Mouse (Mus musculus) midbrain, embryonic 12.5 days (tissue): ENCODE measurements at regions not wholly inside any gene's neighbourhood (a gene's known extent, or its start where the extent isn't known, plus 50 kb on each side); places are given as distances from the start of the nearest gene placed in this dataset.
A peak's percentile ranks its signal among the peaks of the same experiment; 100 is the strongest.

Experiments
- ATAC-seq: fragments of 200-750 bp; cut with Nextera tagmentation; 2 replicates; pipeline ENCODE4 v1.8.0; 2017; ENCODE audit warnings: low read depth, moderate TSS enrichment, moderate library complexity; ENCODE audit not compliant: low FRiP score
- H3K27ac ChIP-seq: fragments of 300-500 bp; sonication (generic); replicated peaks from 2 replicates; pipeline ENCODE4 v1.5.1; 2016; ENCODE audit warnings: mild to moderate bottlenecking
- H3K27me3 ChIP-seq: fragments of 300-500 bp; sonication (generic); 2 replicates; pipeline ENCODE4 v1.6.1; 2016; ENCODE audit warnings: mild to moderate bottlenecking
- H3K36me3 ChIP-seq: fragments of 300-500 bp; sonication (generic); 2 replicates; pipeline ENCODE4 v1.6.1; 2016
- H3K4me1 ChIP-seq: fragments of 300-500 bp; sonication (generic); 2 replicates; pipeline ENCODE4 v1.6.1; 2016
- H3K4me2 ChIP-seq: fragments of 300-500 bp; sonication (generic); replicated peaks from 2 replicates; pipeline ENCODE4 v1.6.1; 2016; ENCODE audit warnings: mild to moderate bottlenecking, moderate library complexity
- H3K4me3 ChIP-seq: fragments of 300-500 bp; sonication (generic); 2 replicates; pipeline ENCODE4 v1.5.1; 2016; ENCODE audit warnings: mild to moderate bottlenecking
- H3K9ac ChIP-seq: fragments of 300-500 bp; sonication (generic); replicated peaks from 2 replicates; pipeline ENCODE4 v1.6.1; 2016; ENCODE audit warnings: mild to moderate bottlenecking, moderate library complexity
- H3K9me3 ChIP-seq: fragments of 300-500 bp; sonication (generic); 2 replicates; pipeline ENCODE4 v1.6.1; 2016; ENCODE audit warnings: mild to moderate bottlenecking
- WGBS: fragments of 180-500 bp; shearing (Covaris S2); methylation state at CpG from one replicate; pipeline ENCODE4 v1.1.7; 2016; 5-methylcytosine and 5-hydroxymethylcytosine counted together

- 94% methylated on average over 4 of the region's 4 CpGs for WGBS
- Histone ChIP-seq H3K4me2 (no peak overlapping the region), H3K9me3 (no peaks in the 10 kb centered on the region), H3K27me3 (no peaks in the 10 kb centered on the region), H3K4me3 (no peak overlapping the region), H3K4me1 (no peaks in the 10 kb centered on the region), H3K27ac (no peak overlapping the region), H3K36me3 (no peaks in the 10 kb centered on the region), H3K9ac (no peak overlapping the region)
- no peak for ATAC-seq
Measured at GRCm38 (mm10) chr5:85677872-85678271, 387.5 kb downstream of the Cenpc1 start.

- no peaks in the 10 kb centered on the region for H3K36me3 ChIP-seq
- WGBS: 86% methylated on average over 1 of the region's 1 CpGs
Measured at GRCm38 (mm10) chr5:85671121-85671520, 394.3 kb downstream of the Cenpc1 start.

GRCm38 (mm10) chr5:85661487-85661886 is 403.9 kb downstream of the Cenpc1 start:
- Histone ChIP-seq H3K4me2 (no peak overlapping the region), H3K9me3 (no peaks in the 10 kb centered on the region), H3K27me3 (no peaks in the 10 kb centered on the region), H3K4me3 (no peak overlapping the region), H3K4me1 (no peaks in the 10 kb centered on the region), H3K27ac (no peak overlapping the region), H3K9ac (no peak overlapping the region), H3K36me3 (no peaks in the 10 kb centered on the region)
- 70% methylated on average over 5 of the region's 5 CpGs for WGBS
- ATAC-seq: no peak

More at GRCm38 (mm10) chr5:85671121-85671520, 394.3 kb downstream of the Cenpc1 start:
- no peaks in the 10 kb centered on the region for H3K27me3 ChIP-seq
- no peaks in the 10 kb centered on the region for H3K9me3 ChIP-seq
- no peak overlapping the region for H3K27ac ChIP-seq
- H3K4me3 ChIP-seq: no peak overlapping the region
- H3K4me1 ChIP-seq: no peaks in the 10 kb centered on the region
- no peak for ATAC-seq
- H3K9ac ChIP-seq: no peak overlapping the region
- H3K4me2 ChIP-seq: no peak overlapping the region

- H3K27ac ChIP-seq: no peak overlapping the region
- WGBS: 51% methylated on average over 2 of the region's 2 CpGs
- no peaks in the 10 kb centered on the region for H3K4me1 ChIP-seq
- H3K36me3 ChIP-seq: no peaks in the 10 kb centered on the region
- H3K9ac ChIP-seq: no peak overlapping the region
- no peak overlapping the region for H3K4me3 ChIP-seq
- no peaks in the 10 kb centered on the region for H3K27me3 ChIP-seq
- peak; percentile 59; the same call in 1 of the 2 replicates for ATAC-seq
- H3K9me3 ChIP-seq: no peaks in the 10 kb centered on the region
- no peak overlapping the region for H3K4me2 ChIP-seq
Measured at GRCm38 (mm10) chr5:85621078-85621477, 444.3 kb downstream of the Cenpc1 start.

GRCm38 (mm10) chr5:85614783-85615182 is 450.6 kb downstream of the Cenpc1 start:
- H3K4me2 ChIP-seq: no peak overlapping the region
- ATAC-seq: no peak
- H3K9me3 ChIP-seq: no peaks in the 10 kb centered on the region
- no peaks in the 10 kb centered on the region for H3K4me1 ChIP-seq
- H3K4me3 ChIP-seq: no peak overlapping the region
- no peak overlapping the region for H3K27ac ChIP-seq
- H3K9ac ChIP-seq: no peak overlapping the region
- H3K27me3 ChIP-seq: no peaks in the 10 kb centered on the region
- WGBS: 69% methylated on average over 3 of the region's 3 CpGs
- no peaks in the 10 kb centered on the region for H3K36me3 ChIP-seq

- Histone ChIP-seq H3K9ac (no peak overlapping the region), H3K4me2 (no peak overlapping the region), H3K27me3 (no peaks in the 10 kb centered on the region), H3K4me1 (no peaks in the 10 kb centered on the region), H3K36me3 (no peaks in the 10 kb centered on the region), H3K9me3 (no peaks in the 10 kb centered on the region), H3K4me3 (no peak overlapping the region), H3K27ac (no peak overlapping the region)
- no peak for ATAC-seq
- 89% methylated on average over 4 of the region's 4 CpGs for WGBS
Measured at GRCm38 (mm10) chr5:85612606-85613005, 452.8 kb downstream of the Cenpc1 start.

- Histone ChIP-seq H3K9ac (no peak overlapping the region), H3K9me3 (no peaks in the 10 kb centered on the region), H3K4me2 (no peak overlapping the region), H3K36me3 (no peaks in the 10 kb centered on the region), H3K4me1 (no peaks in the 10 kb centered on the region), H3K27ac (no peak overlapping the region), H3K27me3 (no peaks in the 10 kb centered on the region), H3K4me3 (no peak overlapping the region)
- 72% methylated on average over 4 of the region's 4 CpGs for WGBS
- 0 out of 2 replicates have a peak, but pooled peaks have one; percentile 20 for ATAC-seq
Measured at GRCm38 (mm10) chr5:85609104-85609503, 456.3 kb downstream of the Cenpc1 start.

- Histone ChIP-seq H3K36me3 (no peaks in the 10 kb centered on the region), H3K4me2 (no peak overlapping the region), H3K27ac (no peak overlapping the region), H3K4me3 (no peak overlapping the region), H3K9ac (no peak overlapping the region), H3K4me1 (no peaks in the 10 kb centered on the region), H3K27me3 (no peaks in the 10 kb centered on the region), H3K9me3 (no peaks in the 10 kb centered on the region)
- no peak for ATAC-seq
Measured at GRCm38 (mm10) chr5:85598164-85598563, 467.2 kb downstream of the Cenpc1 start.

- Histone ChIP-seq H3K4me3 (no peak overlapping the region), H3K27ac (no peak overlapping the region), H3K9me3 (no peaks in the 10 kb centered on the region), H3K36me3 (no peaks in the 10 kb centered on the region), H3K4me2 (no peak overlapping the region), H3K9ac (no peak overlapping the region), H3K4me1 (no peaks in the 10 kb centered on the region), H3K27me3 (no peaks in the 10 kb centered on the region)
- ATAC-seq: no peak
- 62% methylated on average over 1 of the region's 1 CpGs for WGBS
Measured at GRCm38 (mm10) chr5:85595082-85595447, 470.3 kb downstream of the Cenpc1 start.

- H3K4me1 ChIP-seq: no peaks in the 10 kb centered on the region
- H3K9ac ChIP-seq: no peak overlapping the region
- H3K4me2 ChIP-seq: no peak overlapping the region
- H3K27ac ChIP-seq: no peak overlapping the region
- H3K36me3 ChIP-seq: no peaks in the 10 kb centered on the region
- no peak overlapping the region for H3K4me3 ChIP-seq
- no peaks in the 10 kb centered on the region for H3K9me3 ChIP-seq
- no peaks in the 10 kb centered on the region for H3K27me3 ChIP-seq
- WGBS: 87% methylated on average over 4 of the region's 4 CpGs
- ATAC-seq: no peak
Measured at GRCm38 (mm10) chr5:85594413-85595081, 470.8 kb downstream of the Cenpc1 start.

GRCm38 (mm10) chr5:85592236-85592635 is 473.1 kb downstream of the Cenpc1 start:
- no peak overlapping the region for H3K27ac ChIP-seq
- H3K4me3 ChIP-seq: no peak overlapping the region
- no peaks in the 10 kb centered on the region for H3K36me3 ChIP-seq
- no peak overlapping the region for H3K4me2 ChIP-seq
- 72% methylated on average over 3 of the region's 3 CpGs for WGBS
- H3K4me1 ChIP-seq: no peaks in the 10 kb centered on the region
- H3K9me3 ChIP-seq: no peaks in the 10 kb centered on the region
- no peaks in the 10 kb centered on the region for H3K27me3 ChIP-seq
- H3K9ac ChIP-seq: no peak overlapping the region
- no peak for ATAC-seq

- Histone ChIP-seq H3K27ac (no peak overlapping the region), H3K9me3 (no peaks in the 10 kb centered on the region), H3K36me3 (no peaks in the 10 kb centered on the region), H3K4me2 (no peak overlapping the region), H3K27me3 (no peaks in the 10 kb centered on the region), H3K4me3 (no peak overlapping the region), H3K9ac (no peak overlapping the region), H3K4me1 (no peaks in the 10 kb centered on the region)
- no peak for ATAC-seq
- 29% methylated on average over 3 of the region's 3 CpGs for WGBS
Measured at GRCm38 (mm10) chr5:85586727-85587126, 478.7 kb downstream of the Cenpc1 start.

GRCm38 (mm10) chr5:85572531-85572930 is 492.9 kb downstream of the Cenpc1 start:
- H3K9me3 ChIP-seq: no peaks in the 10 kb centered on the region
- H3K9ac ChIP-seq: no peak overlapping the region
- H3K36me3 ChIP-seq: no peaks in the 10 kb centered on the region
- no peaks in the 10 kb centered on the region for H3K4me1 ChIP-seq
- no peak overlapping the region for H3K27ac ChIP-seq
- ATAC-seq: no peak
- H3K4me2 ChIP-seq: no peak overlapping the region
- H3K27me3 ChIP-seq: no peaks in the 10 kb centered on the region
- no peak overlapping the region for H3K4me3 ChIP-seq
